Mouse (Mus musculus): Measurements from ENCODE around the gene Eef1akmt2. TPM values are rescaled to one million over a fixed set of nuclear protein-coding genes. Genes with fewer than 3 reads are reported as not detected.

Eef1akmt2 gene
- total RNA-seq, 1 experiment from 2014 or later = 26.3 TPM

GRCm38 (mm10) chr7:132787496-132788190, 64.8 kb downstream of the Eef1akmt2 start:
- no peak for DNase-seq

DNA sequence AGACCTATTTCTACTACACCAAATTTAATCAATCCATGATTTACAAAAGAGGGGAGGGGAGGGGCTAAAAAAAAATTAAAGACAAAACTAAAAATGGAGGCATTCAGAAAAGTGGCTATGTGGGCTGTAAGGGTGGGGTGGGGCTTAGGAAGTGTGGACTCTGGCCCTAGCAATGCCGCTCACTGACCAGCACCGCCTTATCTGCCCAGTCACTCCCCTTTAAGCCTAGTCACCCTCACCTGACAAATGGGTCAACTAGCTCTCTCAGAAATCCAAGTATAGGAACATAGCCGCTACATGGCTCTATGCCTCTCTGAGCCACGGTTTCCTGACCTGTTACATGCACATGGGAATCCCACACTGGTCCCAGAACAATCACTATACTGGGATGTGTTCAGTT, 65.5 kb downstream of the Eef1akmt2 start:
- DNase-seq = no peak

DNA sequence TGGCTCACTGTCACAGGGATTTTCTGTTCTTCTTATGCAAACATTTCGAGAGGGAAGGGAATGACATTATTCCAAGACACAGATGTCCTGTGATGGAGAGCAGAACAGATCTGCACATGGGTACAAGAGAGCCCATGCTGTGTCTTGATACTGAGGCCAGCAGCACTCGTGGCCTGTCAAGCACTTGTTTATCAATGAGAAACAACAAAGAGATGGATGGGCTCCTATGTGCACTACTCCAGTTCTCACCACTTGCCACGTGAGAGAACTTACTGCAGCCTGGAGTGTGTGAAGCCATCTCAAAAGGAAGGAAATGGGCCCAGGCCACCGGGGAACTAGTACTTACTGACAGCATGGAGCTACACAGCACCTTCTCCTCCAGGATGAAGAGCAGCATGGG, 66.0 kb downstream of the Eef1akmt2 start:
- DNase-seq = no peak

GRCm38 (mm10) chr7:132786011-132786410, 66.5 kb downstream of the Eef1akmt2 start:
- no peak for DNase-seq

DNA sequence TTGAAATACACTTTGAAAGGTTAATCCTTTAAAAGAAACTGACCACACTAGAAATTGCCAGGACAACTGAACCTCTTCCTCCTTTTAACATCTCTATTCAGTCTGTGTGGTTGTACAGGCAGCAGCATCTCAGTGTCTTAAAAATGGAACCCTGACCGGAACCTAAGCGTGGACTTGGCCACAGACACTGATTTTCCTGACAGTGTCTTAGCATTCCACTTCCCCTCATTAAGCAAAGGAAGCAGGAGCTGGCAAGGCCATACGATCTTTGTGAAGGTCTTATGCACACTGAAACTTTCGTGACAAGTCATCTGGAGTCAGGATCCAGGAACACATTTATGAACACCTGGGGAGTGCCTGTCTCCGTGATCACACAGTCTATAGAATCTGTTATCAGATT, 68.4 kb downstream of the Eef1akmt2 start:
- DNase-seq = no peak

DNA sequence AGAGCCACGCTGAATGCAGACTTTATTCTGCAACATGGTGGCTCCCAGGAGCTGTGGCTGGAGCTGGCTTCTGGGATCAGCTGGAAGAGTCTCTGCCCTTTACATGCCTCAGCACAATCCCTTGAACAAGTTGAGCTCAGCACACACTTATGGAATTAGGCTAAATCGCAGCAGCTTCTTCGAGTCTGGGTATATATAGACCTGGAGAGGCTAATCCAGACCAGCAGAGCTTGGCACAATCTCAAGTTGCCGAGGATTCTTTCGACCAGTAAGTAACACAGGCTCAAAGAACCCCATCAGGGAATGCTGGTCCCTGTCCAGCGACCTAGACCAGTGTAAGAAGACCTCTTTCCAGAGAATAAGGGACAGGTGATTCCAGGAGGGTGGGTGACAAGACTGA, 70.6 kb downstream of the Eef1akmt2 start:
- no peak for DNase-seq

DNA sequence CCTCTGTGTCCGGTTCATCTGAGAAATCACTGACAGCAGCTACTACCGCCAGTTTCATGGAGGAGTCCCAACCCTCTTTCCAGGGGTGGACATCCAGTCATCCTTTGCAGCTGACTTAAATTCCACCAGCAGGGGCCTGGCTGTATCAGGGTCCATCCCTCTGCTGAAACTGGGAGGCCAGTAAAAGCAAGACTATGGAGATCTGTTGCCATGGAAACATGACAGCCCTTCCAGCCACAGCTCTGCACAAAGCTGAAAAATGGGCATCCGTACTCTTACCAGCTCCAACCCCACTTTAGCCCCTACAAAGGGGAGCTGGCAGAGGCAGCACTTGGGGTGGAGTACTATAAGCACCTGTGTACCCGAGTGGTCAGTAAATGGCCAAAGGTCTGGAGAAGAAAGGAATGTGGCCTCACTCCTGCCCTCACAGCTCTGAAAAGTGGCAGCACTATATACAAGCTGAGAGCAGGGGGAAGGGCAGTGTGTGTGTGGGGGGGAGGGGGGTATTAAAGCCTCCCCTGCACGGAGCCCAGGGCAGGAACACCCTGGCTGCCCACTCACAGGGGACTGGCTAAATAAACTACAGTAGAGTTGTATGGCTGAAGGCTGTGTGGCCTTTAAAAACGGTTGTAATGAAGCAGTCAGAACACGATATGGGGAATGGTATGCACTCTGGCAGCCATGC, 71.2 kb downstream of the Eef1akmt2 start:
- no peak for DNase-seq

DNA sequence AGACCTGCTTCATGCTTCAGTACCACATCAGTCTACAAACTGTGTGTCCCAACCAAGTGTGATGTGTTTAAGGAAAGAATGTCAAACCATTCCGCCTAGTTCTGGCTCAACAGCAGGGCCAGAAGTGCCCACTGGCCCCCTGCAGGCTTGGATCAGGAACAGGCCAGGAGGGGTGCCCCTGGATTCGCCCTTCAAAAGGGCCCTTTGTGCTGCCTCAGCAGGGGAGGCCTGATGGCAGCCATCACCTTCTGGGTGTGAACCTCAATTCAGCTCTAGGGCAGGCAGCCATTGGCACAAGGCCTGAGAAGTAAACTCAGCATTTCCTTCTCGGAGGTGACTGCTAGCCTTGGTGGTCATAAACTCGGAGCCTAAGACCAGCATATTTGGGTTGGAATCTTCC, 71.9 kb downstream of the Eef1akmt2 start:
- DNase-seq = no peak

DNA sequence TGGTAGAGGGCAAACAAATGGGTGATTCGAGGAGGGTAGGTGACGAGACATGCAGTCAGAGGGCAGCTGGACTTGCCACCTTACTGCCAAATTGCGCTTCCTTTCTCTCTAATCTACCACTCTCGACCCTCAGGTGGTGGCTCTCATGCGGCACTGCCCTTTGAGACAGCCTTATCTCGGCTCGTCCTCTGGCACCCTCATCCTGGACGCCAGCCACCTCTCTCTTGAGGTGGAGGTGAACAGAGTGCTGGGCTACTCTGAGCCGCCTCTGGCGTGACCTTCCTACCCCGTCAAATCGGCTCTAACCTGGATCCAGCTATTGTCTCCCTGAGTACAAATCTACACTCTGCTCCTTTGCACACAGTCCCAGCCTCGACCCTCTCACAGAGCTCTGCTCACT, 73.8 kb downstream of the Eef1akmt2 start:
- DNase-seq = no peak

GRCm38 (mm10) chr7:132777728-132778453, 74.6 kb downstream of the Eef1akmt2 start:
- no peak for DNase-seq

Other genes with a start within 250 kb of the Eef1akmt2 start
- 18.1 and 18.6 TPM in 2 replicates for gene Lhpp, start 242.0 kb downstream of the Eef1akmt2 start, total RNA-seq (2021)
- 64.8 and 65.8 TPM in 2 replicates for gene Fam53b, start 38.8 kb downstream of the Eef1akmt2 start, total RNA-seq (2021)
- gene Abraxas2, start 6.6 kb upstream of the Eef1akmt2 start, total RNA-seq (2021) = 33.6 and 35.8 TPM in 2 replicates
- gene Zranb1, start 78.5 kb upstream of the Eef1akmt2 start, total RNA-seq (2021) = 30.4 and 33.9 TPM in 2 replicates

Data from adrenal gland, postnatal 14 days (tissue).